Mouse (Mus musculus) sigmoid colon, adult 10 weeks (tissue): Measurements from ENCODE around the gene Atf7ip2. TPM values are rescaled to one million over a fixed set of nuclear protein-coding genes. Genes with fewer than 3 reads are reported as not detected.

Source experiments
- polyA plus RNA-seq: library from polyadenylated mRNA; stranded (reverse); fragments of 350-450 nt; fragmentation: Illumina TruSeq; extraction: RNeasy Lipid Tissue Mini Kit (QIAGEN cat#74804); gene quantifications from one replicate; pipeline ENCODE4 v1.2.3, GENCODE M21; 2014; ENCODE audit warnings: low read depth, low replicate concordance

The Atf7ip2 gene
- polyA plus RNA-seq, result 1.3 TPM

DNA sequence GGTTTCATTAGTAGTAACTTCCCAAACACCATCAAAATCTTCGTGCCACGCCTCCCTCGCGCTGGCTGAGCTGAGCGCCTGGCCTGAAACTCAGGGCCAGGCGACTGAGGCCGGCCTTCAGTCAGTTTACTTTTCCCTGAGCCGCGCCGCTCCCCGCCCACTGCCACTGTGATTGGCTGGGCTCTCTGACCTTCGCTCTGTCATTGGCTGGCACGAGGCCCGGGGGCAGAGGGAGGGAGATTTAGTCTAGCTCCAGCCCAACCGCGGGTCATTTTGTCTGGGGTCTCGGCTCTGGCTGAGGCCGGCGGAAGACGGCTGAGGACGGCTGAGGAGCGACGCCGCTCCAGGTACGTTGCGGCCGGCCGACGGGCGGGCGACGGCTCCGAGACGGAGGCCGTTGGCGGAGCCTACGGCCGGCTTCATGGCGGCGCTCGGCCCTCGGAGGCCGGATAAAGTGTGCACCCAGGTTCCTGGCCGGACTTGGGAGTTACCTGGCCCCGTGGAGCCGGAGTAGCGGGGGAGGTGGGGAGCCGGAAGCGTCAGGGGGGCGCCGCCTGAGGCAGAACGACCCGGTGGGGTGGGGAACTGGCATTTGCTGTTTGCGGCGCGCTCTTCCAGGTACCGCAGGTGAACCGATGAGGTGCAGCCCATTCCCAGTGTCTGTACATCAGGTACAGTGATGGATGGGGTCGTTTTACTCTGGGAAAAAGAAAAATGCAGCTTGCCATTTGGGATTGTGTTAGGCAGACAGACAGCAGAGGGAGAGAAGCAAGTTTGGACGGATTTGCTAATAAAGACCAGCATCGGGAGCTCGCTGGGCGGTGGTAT lies at the start of gene Atf7ip2:
Gene Atf7ip2 (plus strand): TSS at position 34 of the 828 bp plus-strand sequence.

DNA sequence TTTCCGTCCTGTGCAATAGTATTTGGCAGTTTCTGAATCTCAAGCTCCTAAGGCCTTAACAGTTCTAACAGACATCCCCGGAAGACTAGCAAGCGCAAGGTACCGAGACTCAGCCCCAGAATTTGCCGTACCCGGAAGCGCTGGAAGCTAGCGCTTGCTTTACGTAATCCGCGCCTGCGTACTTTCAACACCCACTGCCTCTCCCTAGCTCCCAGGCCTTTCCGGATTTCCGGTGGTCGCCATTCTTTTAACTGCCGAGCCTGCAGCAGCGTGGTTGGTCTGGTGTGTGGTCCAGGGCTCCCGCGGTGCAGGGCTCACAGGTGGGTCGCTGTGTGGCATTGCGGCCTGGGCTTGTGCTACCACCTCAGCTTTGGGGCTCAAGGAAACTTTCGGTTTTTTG lies 22.5 kb upstream of the Atf7ip2 start, which contains the start of gene Rpl39l:
Gene Rpl39l (plus strand): TSS at position 222 of the 400 bp plus-strand sequence.

Other genes with a start within 250 kb of the Atf7ip2 start
- gene Grin2a, start 197.2 kb upstream of the Atf7ip2 start, polyA plus RNA-seq, result not detected
- not detected for gene Rpl39l, start 22.5 kb upstream of the Atf7ip2 start, polyA plus RNA-seq
- gene Emp2, start 121.3 kb downstream of the Atf7ip2 start, polyA plus RNA-seq, result 30.3 TPM
- gene Tekt5, start 202.8 kb downstream of the Atf7ip2 start, polyA plus RNA-seq, result not detected
- 3.5 TPM for gene Nubp1, start 219.2 kb downstream of the Atf7ip2 start, polyA plus RNA-seq